In genomic region chr6:37541171-37541570, GRCm38 (mm10) we compare ENCODE assay signal across 20 mouse cellular contexts. TPM values are rescaled to one million over a fixed set of nuclear protein-coding genes. Genes with fewer than 3 reads are reported as not detected.
"Had no signal": no experiment of that assay in that cellular context is flagged by ENCODE, and none has a peak within 500 bp of the region (broad histone marks: within the 10 kb centered on the region; RNA-seq: fewer than 3 reads in every experiment).

No protein-coding gene starts in this region.

- H3K36me3 ChIP-seq: intestine, embryonic 15.5 days; midbrain, embryonic 10.5 days; midbrain, embryonic 15.5 days; neural tube, embryonic 12.5 days had no signal

- H3K4me2 ChIP-seq: intestine, embryonic 15.5 days; midbrain, embryonic 15.5 days; neural tube, embryonic 12.5 days had no signal

- ATAC-seq: hindbrain, postnatal 0 days; lung, postnatal 0 days; midbrain, embryonic 15.5 days had no signal

- H3K9ac ChIP-seq: intestine, embryonic 15.5 days; liver, embryonic 14.5 days; midbrain, embryonic 15.5 days; neural tube, embryonic 12.5 days had no signal

- DNase-seq: lung, adult 2 months; lung, postnatal 4 days; right cerebral cortex, postnatal 4 days; spleen, adult 18-20 months; thymus, adult 18-20 months; thymus, postnatal 14 days had no signal

- H3K27me3 ChIP-seq: intestine, embryonic 15.5 days; midbrain, embryonic 15.5 days; neural tube, embryonic 12.5 days had no signal

- H3K27ac ChIP-seq: hindbrain, postnatal 0 days; intestine, embryonic 15.5 days; layer of hippocampus, adult 2 months; liver, embryonic 14.5 days; midbrain, embryonic 10.5 days; midbrain, embryonic 15.5 days; neural tube, embryonic 12.5 days had no signal

- H3K9me3 ChIP-seq: intestine, embryonic 15.5 days; midbrain, embryonic 10.5 days; midbrain, embryonic 15.5 days; neural tube, embryonic 12.5 days had no signal

- H3K4me1 ChIP-seq: midbrain, embryonic 10.5 days; midbrain, embryonic 15.5 days; neural tube, embryonic 12.5 days had no signal

- H3K4me3 ChIP-seq: intestine, embryonic 15.5 days; layer of hippocampus, adult 2 months; midbrain, embryonic 10.5 days; midbrain, embryonic 15.5 days; neural tube, embryonic 12.5 days had no signal

RNA-seq across cellular contexts. Expression of gene Akr1d1, which starts 11.2 kb away (rescaled TPM):
- total RNA-seq: hindbrain, postnatal 0 days; layer of hippocampus, adult 2 months; layer of hippocampus, postnatal 10 days; left cerebral cortex, postnatal 36 days; megakaryocyte, adult 5-6 weeks; monocyte, adult 5-6 weeks; neutrophil, adult 5-6 weeks had no signal
- polyA plus RNA-seq: hindbrain, postnatal 0 days; lung, postnatal 0 days; midbrain, embryonic 10.5 days; midbrain, embryonic 15.5 days; neural tube, embryonic 12.5 days; stomach, embryonic 14.5 days had no signal
